Mouse (Mus musculus) CH12F3 (cell line): ENCODE data around the gene Sdha.

Experiments
- in situ Hi-C: fragments of 300-500 bp; cut with MboI; formaldehyde crosslinking; loops from 2 replicates; pipeline ENCODE4 v1.14.3; 2020; ENCODE audit warnings: low sequenced_read_pairs

Sdha gene

DNA sequence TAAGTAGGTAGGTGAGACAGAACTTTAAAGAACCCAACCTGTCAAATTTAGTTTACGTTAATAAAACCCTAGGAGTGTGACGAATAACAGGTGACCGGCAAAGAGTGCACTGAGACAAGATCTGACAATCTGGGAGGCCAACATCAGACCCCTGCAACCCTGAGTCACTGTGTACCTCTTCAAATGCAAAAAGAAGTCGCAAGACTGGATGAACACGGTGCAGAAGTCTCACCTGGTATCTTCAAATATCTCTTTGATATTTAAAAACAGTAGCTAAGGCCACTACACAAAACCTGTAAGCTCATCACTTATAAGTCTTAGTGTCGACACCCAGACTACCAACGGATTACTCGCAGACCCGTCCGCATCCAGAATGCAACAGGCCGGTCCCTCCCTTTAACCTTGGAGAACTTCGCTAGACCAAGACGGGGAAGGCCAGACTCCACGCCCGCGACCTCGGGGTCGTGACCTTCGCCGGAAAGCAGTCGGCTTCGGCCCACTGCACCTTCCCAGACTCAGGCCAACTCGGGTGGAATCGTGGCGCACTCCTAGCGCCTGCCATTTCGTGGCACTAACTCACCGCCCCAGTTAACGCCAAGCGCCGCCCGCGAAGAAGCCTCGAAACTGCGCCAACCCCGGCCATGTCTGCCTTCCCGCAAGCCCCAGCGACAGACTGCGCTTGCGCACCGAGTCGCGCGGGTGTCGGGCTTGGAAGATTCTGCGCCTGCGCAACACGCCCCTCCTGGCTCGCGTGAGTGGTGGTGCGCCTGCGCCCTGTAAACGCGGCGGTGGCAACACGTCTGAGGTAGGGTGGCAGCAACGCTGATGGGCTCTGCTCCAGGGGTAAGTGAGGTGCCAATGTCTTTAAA is at the start of gene Sdha, which contains the start of gene Ccdc127:
TSS of gene Sdha (minus strand) at position 715 of the 869 bp plus-strand sequence.
TSS of gene Ccdc127 (plus strand) at position 744 of the 869 bp plus-strand sequence.
- in situ Hi-C loops, result loop anchor here (25.0 kb wide), 1 partner anchor 163 kb away; no protein-coding TSS in a partner anchor

DNA sequence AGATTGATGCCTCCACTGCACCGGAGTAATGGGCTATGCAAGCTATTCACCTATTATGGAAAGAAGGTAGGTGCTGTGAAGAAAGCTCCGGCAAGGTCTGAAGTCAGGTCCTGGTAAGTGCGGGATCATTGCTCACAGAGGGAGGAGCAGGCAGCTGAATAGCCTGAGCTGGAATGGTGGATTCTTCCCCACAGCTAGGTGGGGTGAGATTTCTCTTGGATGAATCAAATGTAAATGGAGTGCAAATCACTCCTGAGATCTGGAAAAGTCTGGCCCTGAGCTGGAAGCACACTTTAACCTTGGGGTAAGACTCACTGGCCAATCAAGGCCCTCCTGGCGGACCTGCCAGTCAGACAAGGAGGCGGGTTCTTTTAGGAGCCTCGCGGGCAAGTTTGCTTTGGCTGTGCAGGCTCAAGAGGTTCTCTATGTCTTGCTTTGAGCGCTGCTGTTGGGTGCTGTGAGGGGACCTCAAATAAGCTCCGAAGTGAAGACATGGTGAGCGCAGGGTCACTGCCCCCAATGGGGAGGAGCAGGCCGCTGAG is 49.3 kb upstream of the Sdha start, which contains the start of gene Ftl1-ps1:
TSS of gene Ftl1-ps1 (plus strand) at position 397 of the 542 bp plus-strand sequence.
- in situ Hi-C loops, result no loop called here

DNA sequence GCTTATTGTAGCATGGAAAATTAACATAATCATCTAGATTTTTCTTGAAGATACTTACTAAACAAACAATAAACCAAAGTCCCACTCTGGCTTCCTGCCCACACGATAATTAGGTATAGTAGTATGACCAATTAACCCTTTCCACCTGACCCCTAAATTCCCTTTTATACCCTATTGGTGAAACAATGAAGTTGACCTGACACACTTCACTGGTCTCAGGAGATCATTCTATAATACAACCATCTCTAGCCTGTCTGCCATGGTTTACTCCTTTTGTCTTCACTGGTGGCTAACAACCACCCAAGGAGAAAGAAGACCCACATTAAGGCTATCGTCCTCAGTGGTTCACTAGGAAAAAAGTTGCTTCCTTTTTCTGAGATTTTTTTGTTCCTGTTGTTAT is 41.1 kb upstream of the Sdha start:
- in situ Hi-C loops, result no loop called here

DNA sequence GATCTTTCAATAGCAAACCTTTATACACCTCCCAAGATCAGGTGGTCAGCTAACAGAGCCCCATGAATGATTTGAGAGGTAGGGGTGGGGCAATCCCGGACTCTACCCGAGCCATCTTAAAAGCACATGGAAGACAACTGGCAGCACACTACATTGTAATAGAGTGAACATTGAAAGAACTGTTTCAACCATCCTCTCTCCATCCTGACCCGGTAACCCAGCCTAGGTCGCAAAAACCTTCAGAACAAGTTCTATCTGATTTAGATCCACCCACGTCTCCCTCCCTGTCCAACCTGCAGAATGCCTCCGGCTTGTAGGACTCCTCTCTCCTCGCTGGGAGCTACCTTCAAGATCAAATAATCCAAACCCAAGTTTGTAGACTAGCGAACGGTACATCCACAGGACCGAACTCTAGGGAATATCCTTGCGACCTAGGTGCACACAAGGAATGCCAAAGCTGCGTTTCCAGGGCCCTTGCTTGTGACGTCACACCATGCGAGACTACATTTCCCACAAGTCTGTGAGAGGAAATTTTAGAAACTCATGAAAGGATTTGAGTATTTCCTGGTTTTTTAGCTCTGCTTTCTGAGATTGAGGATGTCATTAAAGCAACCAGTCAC is 40.4 kb upstream of the Sdha start, which contains the start of gene Zfp72:
TSS of gene Zfp72 (minus strand) at position 466 of the 620 bp plus-strand sequence.
- in situ Hi-C loops, result no loop called here

DNA sequence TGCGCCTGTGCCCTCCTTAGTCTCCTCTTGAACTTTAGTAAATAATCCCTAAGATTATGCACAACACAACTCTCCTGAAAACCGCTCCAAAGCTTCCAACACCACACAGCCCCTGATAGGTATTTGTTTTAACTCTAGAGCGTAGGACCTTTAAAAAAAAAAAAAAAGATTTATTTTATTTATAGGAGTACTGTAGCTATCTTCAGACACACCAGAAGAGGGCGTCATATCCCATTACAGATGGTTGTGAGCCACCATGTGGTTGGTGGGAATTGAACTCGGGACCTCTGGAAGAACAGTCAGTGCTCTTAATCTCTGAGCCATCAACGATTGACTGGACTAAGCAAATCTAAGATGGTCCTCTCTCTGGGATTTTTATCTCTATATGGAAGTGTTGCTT is 39.6 kb upstream of the Sdha start:
- in situ Hi-C loops, result no loop called here

DNA sequence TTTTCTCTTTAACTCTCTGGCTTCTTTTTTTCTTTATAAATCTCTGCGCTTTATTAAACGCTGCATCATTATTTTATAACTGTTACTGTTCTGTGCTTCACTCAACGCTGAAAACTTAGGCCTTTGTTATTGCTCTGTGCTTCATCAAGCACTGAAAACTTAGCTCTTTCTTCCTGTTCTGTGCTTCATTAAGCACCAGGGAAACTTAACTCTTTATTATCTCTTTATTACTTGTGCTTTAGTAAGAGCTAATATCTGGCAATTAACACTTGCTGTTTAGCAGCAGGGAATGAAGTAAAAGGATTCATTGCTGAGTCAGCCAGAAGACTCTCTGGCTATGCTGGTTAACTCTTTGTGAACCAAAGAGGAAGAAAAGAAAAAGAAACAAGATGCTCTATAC is 32.2 kb upstream of the Sdha start:
- in situ Hi-C loops, result no loop called here

DNA sequence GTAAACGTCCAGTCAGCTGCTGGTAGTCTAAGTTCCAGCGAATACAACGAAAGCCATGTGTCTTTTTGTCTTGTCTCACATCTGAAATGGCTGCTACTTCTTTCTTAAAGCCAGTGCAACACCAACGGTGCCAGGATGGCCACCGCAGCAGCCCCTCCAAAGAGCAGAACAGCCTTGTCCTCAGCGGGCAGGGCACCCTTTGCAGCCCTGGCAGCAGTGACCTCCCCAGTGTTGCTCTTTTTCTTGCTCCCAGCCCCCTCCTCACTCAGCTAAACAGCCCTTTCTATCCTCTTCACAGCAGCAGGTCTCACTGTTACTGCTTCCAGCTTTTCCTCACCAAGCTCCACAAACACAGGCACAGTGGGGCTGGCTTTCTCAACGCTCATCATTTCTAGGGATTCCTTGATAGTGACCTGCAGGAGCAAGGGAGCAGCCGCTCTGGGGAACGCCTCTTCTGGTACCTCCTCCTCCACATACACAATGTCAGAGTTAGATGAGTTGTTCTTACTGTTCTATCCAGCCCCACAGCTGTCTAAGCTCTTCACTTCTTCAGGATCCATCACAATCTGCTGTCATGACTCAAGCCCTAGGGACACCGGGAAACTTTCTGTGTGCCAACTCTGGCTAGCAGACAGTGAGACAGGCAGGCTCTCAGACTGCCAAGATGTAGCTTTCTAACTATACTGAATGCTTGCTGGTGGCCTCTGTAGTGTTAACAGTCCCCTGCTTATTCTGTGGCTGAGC is 31.6 kb upstream of the Sdha start:
- in situ Hi-C loops, result no loop called here

DNA sequence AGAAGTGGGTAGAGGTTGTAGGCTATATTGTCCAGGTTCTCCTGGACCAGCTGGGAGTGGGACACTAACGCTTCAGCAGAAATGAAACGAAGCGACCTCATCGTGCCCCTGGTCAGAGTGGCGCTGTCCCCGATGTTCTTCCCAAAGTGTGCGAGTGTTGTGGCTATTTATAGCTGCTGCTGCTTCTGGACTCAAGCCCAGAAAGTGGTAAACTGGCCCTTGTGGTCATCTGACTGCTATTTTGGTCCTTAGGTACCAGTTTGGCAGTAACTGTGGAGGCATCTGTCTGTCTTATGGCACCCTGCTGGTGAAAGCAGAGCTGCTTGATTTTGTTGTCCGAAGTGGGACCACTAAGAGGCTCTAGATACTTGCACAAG is 13.8 kb upstream of the Sdha start, which contains the start of gene Lrrc14b:
TSS of gene Lrrc14b (minus strand) at position 147 of the 377 bp plus-strand sequence.
- in situ Hi-C loops, result no loop called here

DNA sequence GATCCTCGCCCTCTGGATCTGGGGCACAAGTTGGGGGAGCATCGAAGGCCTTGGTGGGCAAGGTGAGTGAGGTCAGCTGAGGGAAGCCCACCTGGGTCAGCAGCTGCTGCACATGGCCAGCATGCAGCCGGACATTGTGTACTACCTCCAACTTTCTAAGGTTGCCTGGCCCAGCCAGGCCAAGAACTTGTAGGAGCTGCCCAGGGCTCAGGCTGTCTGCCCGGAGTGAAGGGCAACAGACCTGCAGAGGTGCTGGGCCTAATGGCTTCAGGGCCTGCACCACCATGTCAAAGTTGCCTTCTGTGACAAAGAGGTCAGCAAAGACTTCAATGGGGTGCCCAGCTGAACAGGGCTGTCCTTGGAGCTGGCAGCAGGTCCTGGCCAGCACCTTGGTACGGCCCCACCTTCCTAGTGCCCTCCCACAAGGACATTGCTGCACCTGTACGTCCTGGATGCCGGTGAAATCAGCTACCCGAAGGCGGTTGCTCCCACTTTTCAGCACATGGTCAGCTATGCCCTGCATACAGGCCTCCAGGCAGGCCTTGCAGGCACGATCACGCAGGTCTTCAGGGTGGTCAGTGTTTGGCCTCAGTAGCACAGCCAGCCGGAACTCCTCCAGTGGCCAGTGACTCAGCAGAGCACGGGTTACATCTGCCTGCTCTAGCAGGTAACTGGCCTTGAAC is 13.2 kb upstream of the Sdha start:
- in situ Hi-C loops, result no loop called here

DNA sequence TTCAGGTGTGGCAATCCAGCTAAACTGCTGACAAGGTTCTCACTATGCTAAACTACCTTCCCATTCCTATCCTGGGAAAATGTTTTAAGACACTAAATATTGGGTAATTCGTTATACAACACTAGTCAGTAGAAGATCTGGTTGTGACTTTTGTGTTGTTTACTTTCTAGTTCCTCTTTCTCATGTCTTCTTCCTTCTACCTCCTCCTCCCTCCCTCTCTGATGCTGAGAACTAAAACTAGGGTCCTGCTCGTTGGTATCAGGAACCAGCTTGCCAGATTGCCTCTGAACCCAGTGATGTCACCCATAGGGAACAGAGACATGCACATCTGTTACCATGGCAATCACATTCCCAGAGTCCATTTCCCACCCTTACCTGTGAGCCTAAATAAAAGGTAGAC is 12.1 kb upstream of the Sdha start:
- in situ Hi-C loops, result no loop called here

DNA sequence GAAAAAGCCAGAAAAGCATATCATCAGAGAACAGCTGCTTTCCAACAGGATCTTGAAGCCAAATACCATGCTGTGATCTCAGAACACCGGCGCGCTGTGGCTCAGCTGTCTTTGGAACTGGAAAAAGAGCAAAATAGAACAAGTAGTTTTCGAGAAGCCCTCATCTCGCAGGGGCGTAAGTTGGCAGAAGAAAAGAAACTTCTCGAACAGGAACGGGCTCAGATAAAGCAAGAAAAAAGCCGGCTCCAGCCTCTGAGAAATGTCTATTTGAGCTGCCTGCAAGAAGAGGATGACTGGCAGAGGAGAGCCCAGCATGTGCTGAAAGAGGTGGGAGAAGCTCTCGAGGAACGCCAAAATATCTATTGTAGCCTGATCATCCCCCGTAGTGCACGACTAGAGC is 6.4 kb upstream of the Sdha start:
- in situ Hi-C loops, result no loop called here

DNA sequence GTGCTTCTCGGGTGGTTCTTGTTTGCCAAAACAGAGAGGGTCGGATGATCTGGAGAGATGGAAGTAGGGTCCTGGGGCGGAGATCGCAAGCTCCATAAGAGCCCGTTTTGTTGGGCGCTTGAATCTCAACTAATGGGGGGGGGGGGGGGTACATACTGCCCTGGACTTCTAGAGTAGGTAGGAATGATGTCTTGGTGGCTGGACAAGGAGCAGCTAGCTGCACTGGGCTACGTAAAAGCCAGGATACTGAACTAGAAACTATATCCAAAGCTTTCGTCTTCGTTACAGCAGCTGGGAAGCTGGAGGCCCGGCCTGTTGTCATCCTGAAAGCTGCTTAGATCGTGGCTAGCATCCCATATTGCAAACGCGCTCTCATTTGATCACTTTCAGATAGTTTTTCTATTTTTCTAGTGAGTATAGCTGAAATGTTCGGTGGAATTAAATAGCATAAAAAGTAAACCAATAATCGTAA is 391 bp upstream of the Sdha start:
- in situ Hi-C loops, result no loop called here

DNA sequence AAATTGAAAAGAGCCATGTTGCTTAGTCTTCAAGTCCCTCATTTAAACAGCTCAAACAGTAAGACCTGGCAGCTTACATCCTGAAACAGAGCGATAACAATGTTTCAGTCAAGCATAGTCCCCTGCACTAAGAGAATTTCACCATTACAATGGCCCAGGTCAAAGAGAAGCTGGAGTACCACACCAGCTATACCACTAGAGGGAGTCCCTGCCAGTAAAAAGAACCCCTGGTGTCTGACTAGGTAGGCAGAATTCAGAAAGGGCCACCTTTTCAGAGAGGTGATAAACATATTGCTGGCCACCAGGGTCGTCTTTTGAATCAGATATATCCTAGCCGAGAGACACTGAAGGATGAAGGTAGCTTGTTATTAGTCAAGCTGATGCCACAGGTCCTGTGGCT is 9.0 kb downstream of the Sdha start:
- in situ Hi-C loops, result loop anchor here (25.0 kb wide), 1 partner anchor 171 kb away; no protein-coding TSS in a partner anchor

DNA sequence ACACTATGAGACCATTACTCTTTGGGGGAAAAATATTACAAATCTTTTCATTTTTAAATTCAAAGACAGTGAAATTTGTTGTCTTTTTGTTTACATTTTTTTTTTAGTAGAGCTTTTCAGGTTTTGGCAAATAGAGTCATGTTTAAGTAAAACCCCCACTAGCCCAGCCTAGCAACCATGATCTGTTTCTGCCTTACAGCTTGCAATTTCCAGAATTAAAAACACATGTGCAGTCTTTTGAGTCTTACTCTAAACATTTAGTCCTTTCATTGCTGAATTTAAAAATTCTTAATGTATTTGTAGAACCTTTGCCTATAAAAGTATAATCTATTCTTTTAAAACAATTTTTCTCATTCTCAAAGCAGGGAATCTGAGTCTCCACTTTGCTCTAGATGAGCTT is 20.8 kb downstream of the Sdha start:
- in situ Hi-C loops, result loop anchor here (25.0 kb wide), 1 partner anchor 183 kb away; no protein-coding TSS in a partner anchor

DNA sequence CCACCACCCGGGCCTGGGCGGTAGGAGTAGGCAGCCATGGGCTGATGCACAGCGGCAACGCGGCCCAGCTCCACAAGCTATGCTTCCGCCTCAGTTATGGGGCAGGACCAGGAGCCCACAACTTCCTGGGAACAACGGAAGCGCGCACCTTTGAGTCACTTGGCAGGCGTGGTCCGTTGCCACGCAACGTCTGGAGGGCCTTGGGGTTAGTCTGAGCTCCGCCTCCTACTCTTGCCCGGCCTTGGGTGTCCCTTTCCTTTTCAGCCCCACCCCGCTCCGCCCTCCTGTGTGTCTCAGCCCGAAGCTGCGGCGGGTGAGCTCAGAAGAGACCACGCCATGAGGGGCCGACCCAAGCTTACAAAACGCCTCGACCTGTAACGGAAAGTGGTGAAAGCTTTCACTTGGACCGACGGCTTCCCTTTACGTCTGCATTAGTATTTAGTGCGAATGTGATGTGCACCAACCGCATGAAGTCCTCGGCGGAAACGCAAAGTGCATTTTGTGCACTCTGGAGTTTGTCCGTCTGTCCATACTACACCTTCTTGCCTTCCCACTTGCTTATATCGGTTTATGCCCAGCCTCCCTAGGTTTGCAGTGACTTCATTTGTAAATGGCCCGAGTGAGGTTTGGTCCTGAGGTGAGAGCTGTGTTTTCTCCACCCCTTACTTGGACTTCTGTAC is 32.8 kb downstream of the Sdha start, which contains the start of gene Pdcd6:
TSS of gene Pdcd6 (minus strand) at position 411 of the 680 bp plus-strand sequence.
- in situ Hi-C loops, result no loop called here

DNA sequence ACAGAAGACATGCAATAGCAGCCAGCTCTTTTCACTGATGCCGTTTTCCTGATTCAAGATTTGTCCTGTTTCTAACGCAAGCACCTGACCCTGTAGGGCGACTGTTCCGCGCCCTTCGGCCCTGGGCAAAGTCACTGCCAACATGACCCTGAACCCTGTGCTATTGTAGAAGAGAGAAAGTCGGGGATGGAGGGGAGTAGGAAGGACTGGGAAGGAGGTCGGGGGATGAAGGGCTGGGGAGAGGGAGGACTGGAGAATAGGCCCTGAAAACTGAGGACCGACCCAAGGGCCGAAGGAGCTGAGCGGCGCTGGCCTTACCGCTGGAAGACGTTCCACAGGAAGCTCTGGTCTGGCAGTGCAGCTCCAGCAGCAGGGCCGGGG is 33.3 kb downstream of the Sdha start:
- in situ Hi-C loops, result no loop called here

DNA sequence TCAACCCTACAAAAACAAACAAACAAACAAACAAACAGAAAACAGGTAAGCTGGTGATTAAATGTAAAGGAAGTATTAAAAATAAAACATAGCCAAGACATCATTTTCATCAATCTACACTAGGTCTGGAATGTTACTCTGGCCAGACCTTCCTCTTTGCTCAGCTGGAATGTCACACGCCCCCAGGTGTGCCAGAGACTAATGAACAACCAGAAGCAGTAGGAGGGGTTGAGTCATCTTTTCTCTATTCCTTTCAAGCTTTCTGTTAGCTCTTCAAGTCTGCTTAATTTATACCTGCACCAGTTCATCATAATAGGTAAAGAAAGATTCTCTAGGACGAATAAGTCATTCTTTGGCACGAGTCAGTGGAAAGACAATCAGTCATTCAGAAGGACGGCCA is 33.7 kb downstream of the Sdha start:
- in situ Hi-C loops, result no loop called here

DNA sequence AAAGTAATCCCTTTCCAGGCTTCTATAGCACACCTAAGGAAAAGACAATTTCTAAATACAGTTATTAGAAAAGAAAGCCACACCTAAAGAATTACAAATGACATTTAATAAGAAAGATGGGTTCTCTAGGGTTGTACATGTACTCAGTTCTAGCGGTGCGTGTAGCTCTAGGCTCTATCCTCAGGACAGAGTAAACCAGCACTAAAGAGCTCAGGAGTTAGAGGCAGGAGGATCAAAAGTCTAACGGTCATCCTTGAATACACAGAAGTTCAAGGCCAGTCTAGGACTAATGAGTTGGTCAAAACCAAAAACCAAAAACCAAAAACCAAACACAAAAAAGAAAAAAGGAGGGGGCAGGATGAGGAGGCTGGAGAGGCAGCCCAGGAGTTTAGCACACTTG is 35.5 kb downstream of the Sdha start:
- in situ Hi-C loops, result no loop called here

DNA sequence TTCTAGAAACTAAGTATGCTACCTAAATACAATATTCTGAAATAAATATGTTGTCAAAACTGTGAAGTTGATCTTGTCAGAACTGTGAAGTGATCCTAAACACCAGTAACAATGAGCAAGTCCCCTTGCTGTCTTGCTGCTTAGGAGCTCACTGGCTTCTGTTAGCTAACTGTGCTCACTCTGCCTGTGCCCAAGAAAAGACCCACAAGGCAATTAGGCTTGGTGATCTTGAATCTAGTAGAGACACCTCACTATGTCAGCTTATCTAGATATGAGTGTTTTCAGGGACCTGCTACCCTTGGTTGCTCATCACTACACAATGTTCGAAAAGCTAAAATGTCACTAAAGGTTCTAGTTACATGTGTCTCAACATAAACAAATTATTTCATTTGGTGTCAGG is 44.3 kb downstream of the Sdha start:
- in situ Hi-C loops, result no loop called here

DNA sequence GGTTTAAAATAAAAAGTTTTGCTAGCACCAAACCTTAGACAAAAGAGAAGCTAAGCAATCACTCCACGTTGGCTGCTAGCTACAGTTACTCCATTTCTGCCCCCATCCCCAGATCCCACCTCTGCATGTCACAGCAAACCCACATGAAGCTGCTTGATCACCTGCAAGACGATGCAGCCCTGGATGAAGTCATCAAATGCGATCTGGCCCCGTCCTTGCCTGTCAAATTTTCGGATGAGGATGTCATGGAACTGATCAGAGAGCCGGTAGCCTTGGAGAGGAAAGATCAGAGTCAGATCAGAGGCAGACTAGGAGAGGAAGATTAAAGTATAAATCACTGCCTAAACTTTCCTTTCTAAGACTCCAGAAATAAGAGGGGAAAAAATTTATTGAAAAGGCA is 44.7 kb downstream of the Sdha start:
- in situ Hi-C loops, result no loop called here
